Mouse (Mus musculus): ENCODE measurements around the gene Mvk.

Gene Mvk

GRCm38 (mm10) chr5:114443566-114444367 is at the start of gene Mvk, which contains the start of gene Mmab:
TSS of gene Mvk (plus strand) at chr5:114444269.
TSS of gene Mmab (minus strand) at chr5:114444060.
- in situ Hi-C loops (cut with MboI; ENCODE audit: low sequenced_read_pairs): no loop called here

DNA sequence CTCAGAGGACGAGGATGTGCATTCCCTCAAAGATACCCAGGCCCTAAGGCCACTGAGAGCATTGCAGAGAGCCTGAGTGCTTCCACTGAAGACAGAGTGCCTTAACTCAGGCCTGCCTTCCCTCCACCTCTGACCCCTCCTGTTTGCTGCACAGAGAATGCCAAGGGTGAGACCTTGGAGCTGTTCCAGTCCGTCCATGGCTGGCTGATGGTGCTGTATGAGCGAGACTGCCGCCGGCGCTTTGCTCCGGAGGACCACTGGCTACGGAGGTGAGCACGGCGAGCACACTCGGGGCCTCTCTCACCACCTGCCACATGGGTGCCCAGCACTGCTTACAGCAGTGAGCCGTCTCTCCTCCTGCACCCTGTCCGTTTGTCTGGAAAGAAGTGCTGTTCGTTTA is 37.5 kb upstream of the Mvk start:
- in situ Hi-C loops (cut with MboI; ENCODE audit: low sequenced_read_pairs): no loop called here

DNA sequence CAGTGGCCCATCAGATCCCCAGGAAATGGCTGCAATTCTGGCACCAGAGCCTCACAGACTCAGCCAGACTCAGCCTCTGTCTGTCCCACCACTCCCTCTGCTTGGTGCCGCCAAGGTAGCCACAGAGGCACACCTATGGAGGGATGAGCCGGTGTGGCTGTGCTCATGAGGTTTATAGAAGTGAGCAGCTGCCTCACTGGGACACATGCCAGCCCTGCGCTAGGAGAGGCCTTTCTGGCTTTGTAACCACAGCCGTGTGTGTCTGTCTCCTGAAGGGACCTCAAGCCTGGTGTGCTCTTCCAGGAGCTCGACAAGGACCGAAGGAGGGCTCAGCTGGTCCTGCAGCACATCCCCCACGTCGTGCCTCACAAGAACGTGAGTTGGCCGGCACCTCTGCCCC is 36.8 kb upstream of the Mvk start:
- in situ Hi-C loops (cut with MboI; ENCODE audit: low sequenced_read_pairs): no loop called here

DNA sequence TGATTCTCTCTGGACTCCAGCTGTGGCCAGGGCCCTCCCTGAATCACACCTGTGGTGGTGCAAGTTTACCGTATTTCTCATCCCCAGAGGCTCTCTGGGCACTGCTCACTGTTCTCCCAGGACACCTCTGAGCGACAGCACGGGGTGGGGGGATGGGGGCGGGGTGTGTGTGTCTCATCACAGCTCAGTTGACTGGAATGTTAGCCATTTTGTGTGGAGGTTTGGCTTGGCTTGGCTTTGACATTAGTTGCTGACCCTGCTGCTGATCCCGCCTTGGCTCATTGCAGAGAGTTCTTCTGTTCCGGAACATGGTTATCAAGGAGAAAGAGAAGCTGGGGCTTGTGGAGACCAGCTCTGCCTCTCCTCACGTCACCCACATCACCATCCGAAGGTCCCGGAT is 36.3 kb upstream of the Mvk start:
- in situ Hi-C loops (cut with MboI; ENCODE audit: low sequenced_read_pairs): no loop called here

- in situ Hi-C loops (cut with MboI; ENCODE audit: low sequenced_read_pairs): no loop called here
Measured at GRCm38 (mm10) chr5:114408846-114409245, 35.2 kb upstream of the Mvk start.

DNA sequence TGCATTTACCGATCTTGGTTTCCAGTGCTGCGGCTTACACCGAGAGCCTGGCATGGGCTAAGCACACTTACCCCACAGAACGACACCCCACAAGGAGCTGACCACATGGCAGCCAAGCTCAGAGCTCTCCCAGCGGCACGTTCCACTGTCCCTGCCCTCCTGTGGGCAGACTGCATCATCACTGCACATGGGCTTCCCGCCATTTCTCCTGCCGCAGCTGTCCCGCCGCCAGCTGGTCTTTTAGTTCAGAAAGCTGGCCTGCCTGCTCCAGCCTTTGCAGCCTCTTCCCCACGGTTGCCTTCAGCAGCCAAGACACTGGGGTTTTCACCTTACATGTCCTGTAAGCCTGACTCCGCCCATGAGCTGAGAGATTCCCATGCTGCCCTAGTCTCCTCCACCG is 33.6 kb upstream of the Mvk start:
- in situ Hi-C loops (cut with MboI; ENCODE audit: low sequenced_read_pairs): no loop called here

GRCm38 (mm10) chr5:114412361-114412998 is 31.6 kb upstream of the Mvk start:
- in situ Hi-C loops (cut with MboI; ENCODE audit: low sequenced_read_pairs): no loop called here

- in situ Hi-C loops (cut with MboI; ENCODE audit: low sequenced_read_pairs): no loop called here
Measured at GRCm38 (mm10) chr5:114413067-114413735, 30.9 kb upstream of the Mvk start.

- in situ Hi-C loops (cut with MboI; ENCODE audit: low sequenced_read_pairs): no loop called here
Measured at GRCm38 (mm10) chr5:114415606-114416005, 28.5 kb upstream of the Mvk start.

DNA sequence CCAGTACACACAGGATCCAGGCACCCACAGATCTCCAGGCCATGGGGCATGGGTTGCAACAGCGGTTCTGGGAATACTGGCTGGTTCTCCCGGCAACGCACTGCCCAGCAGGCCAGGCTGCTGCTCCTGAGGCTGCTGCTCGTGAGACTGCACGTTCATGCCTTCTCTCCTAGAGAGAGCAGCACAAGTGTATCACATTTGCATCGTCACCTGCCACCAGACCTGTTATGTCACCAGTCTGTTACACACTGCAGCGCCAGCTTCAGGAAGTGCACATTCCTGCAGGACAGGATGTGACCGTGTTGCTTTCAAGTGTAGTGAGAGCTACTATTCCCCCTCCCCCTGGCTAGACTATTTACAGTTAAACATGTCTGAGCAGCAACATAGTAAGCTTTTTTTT is 27.2 kb upstream of the Mvk start:
- in situ Hi-C loops (cut with MboI; ENCODE audit: low sequenced_read_pairs): no loop called here

- in situ Hi-C loops (cut with MboI; ENCODE audit: low sequenced_read_pairs): no loop called here
Measured at GRCm38 (mm10) chr5:114418541-114418940, 25.5 kb upstream of the Mvk start.

DNA sequence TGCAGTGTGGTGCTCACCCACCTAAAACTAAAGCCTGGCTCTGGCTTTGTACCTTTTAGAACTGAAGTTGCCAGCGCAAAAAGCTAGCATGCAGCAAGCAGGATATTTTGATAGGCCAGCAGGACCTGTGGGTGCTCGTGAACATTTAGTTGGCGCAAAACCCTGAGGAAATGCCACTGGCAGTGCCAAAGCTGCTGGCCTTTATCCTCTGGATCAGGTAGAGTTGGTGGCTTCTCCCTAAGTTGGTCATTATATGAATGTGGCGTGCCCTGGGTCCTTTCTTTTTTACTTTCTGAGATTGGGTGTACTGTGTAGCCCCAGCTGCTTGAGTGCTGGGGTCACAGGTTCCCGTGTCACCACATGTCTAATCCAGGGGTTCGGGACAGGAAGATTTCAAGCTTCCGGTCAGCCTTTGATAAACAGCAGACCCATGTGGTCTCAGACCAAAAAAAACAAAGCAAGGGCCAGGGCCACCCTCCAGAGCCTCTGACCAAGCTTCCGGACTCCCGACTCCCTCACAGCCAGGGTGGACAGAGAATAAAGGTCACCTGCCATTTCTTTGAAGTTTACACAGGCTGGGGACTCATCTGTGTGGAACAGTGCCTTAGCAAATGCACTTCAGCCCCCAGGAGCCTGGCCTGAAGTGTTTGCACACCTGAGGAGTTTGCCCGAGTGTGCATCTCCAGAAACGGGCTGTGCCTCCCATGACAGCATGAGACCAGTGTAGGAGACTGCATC is 22.3 kb upstream of the Mvk start:
- in situ Hi-C loops (cut with MboI; ENCODE audit: low sequenced_read_pairs): no loop called here

- in situ Hi-C loops (cut with MboI; ENCODE audit: low sequenced_read_pairs): no loop called here
Measured at GRCm38 (mm10) chr5:114422591-114422990, 21.5 kb upstream of the Mvk start.

- in situ Hi-C loops (cut with MboI; ENCODE audit: low sequenced_read_pairs): no loop called here
Measured at GRCm38 (mm10) chr5:114423961-114424360, 20.1 kb upstream of the Mvk start.

DNA sequence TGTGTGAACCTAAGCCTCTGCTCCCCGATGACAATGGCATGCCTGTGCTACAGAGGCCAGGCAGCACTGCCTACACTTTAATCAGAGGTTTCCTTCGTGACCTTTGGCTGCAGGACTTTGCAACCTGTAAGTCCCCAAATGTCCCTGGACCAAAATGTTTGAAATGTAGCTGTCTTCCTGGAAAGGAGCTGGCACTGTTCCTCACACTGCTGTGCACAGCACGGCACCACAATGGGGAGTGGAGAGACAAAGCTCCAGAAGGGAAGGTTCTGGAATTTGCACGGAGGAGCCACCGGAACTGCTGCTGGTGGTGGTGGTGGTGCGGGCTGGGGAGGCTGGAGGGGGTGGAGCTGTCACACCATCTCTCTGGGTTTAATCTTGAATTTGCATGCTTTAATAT is 17.3 kb upstream of the Mvk start:
- in situ Hi-C loops (cut with MboI; ENCODE audit: low sequenced_read_pairs): no loop called here

- in situ Hi-C loops (cut with MboI; ENCODE audit: low sequenced_read_pairs): no loop called here
Measured at GRCm38 (mm10) chr5:114428621-114429020, 15.4 kb upstream of the Mvk start.

DNA sequence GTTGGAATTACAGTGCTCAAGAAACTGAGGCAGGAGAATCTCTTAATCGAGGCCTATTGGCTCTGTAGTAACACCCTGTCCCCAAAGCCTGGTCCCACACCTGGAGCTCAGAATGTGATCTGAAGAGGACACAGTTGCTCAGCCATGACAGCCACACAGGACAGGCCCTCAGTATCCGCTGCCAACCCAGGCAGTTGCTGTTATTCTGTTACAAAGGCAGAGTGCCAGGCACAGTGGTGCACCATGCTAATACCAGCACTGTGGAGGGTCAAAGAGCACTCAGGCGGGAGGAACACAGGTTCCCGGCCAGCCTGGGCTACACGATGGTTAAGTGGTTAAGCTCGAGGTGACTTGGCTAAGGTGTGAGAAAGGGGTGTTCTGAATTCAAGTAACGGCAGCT is 14.3 kb upstream of the Mvk start:
- in situ Hi-C loops (cut with MboI; ENCODE audit: low sequenced_read_pairs): no loop called here

DNA sequence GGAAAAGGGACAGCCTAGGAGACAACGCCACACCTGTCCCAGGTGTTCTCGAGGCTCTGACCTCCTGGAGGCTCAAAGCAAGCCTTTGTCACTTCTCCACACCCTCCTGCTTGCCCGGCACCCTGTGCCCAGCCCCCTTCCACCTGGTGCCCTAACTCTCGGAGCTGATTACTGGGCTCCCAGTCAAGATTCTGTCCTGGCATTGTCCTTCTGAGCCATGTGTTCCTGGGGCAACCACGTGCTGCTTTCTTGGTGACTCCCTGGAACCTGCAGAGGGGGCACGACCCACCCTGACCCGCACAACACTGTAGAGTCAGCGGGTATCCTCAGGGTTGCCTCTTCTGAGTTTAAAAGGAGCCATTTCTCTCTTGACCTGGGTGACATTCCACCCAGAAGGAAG is 9.7 kb upstream of the Mvk start:
- in situ Hi-C loops (cut with MboI; ENCODE audit: low sequenced_read_pairs): no loop called here

GRCm38 (mm10) chr5:114435588-114435987 is 8.5 kb upstream of the Mvk start:
- in situ Hi-C loops (cut with MboI; ENCODE audit: low sequenced_read_pairs): no loop called here

DNA sequence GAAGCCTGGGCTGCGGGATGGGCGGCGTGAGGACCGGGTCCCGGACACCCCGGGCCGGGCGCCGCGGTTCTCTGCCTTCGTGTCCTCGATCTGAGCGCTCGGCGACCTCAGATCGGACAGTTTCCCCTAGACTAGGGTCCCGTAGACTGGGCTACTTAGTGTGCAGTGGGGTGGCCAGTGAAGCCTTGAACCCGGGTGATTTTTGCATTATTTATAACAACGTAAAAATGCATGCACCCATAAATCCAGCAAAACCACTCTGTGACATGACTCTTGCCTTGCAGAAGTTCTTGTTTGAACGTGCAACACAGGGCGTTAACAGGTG is 261 bp downstream of the Mvk start:
- in situ Hi-C loops (cut with MboI; ENCODE audit: low sequenced_read_pairs): no loop called here

DNA sequence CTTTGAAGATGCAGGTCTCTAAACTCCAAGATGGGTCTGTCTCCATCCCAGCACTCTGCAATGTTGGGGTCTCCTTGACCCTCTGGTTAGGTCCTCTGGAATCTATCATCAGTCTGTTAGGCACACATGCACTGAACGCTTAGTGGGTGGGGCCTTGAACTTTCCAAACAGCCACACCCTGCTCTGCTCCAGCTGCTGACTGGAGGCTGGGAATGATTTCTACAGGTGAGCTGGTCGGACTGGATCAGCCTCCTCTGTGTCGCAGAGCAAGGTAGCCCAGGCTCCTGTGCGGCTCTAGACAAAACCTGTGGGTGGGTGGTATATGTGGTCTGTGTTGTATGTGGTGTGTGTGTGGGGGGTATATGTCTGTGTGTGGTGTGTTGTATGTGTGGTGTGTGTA is 4.9 kb downstream of the Mvk start:
- in situ Hi-C loops (cut with MboI; ENCODE audit: low sequenced_read_pairs): no loop called here
